Mouse (Mus musculus): ENCODE data around the gene Rap1b. TPM values are rescaled to one million over a fixed set of nuclear protein-coding genes. Genes with fewer than 3 reads are reported as not detected.

The Rap1b gene
- polyA plus RNA-seq, 1 experiment from 2014 or later: 130 TPM

- H3K9me3 ChIP-seq: no peaks in the 10 kb centered on the region
- no peak overlapping the region for H3K4me2 ChIP-seq
- H3K27me3 ChIP-seq: no peaks in the 10 kb centered on the region
- ATAC-seq (ENCODE audit: low FRiP score): no peak
- H3K4me3 ChIP-seq (replicated peaks): no peak overlapping the region
- H3K27ac ChIP-seq: no peak overlapping the region
- no peaks in the 10 kb centered on the region for H3K4me1 ChIP-seq
- H3K36me3 ChIP-seq (replicated peaks): peaks cover 85% of the 10 kb centered on the region
- no peak overlapping the region for H3K9ac ChIP-seq
- WGBS: 93% methylated on average over 17 of the region's 17 CpGs
Observed at GRCm38 (mm10) chr10:117772364-117773105, 73.3 kb downstream of the Rap1b start.

GRCm38 (mm10) chr10:117771131-117771510 is 74.7 kb downstream of the Rap1b start:
- Histone ChIP-seq H3K27me3 (no peaks in the 10 kb centered on the region), H3K36me3 (replicated peaks) (peaks cover 85% of the 10 kb centered on the region), H3K4me2 (no peak overlapping the region), H3K9me3 (no peaks in the 10 kb centered on the region), H3K27ac (no peak overlapping the region), H3K9ac (no peak overlapping the region), H3K4me3 (replicated peaks) (no peak overlapping the region), H3K4me1 (no peaks in the 10 kb centered on the region)
- WGBS: 98% methylated on average over 10 of the region's 10 CpGs
- no peak for ATAC-seq (ENCODE audit: low FRiP score)

GRCm38 (mm10) chr10:117770286-117771130 is 75.3 kb downstream of the Rap1b start:
- Histone ChIP-seq H3K4me2 (no peak overlapping the region), H3K4me1 (no peaks in the 10 kb centered on the region), H3K4me3 (replicated peaks) (no peak overlapping the region), H3K9ac (no peak overlapping the region), H3K27ac (no peak overlapping the region), H3K36me3 (replicated peaks) (peaks cover 85% of the 10 kb centered on the region), H3K9me3 (no peaks in the 10 kb centered on the region), H3K27me3 (no peaks in the 10 kb centered on the region)
- 94% methylated on average over 18 of the region's 18 CpGs for WGBS
- no peak for ATAC-seq (ENCODE audit: low FRiP score)

GRCm38 (mm10) chr10:117769541-117770285 is 76.1 kb downstream of the Rap1b start:
- no peaks in the 10 kb centered on the region for H3K27me3 ChIP-seq
- 93% methylated on average over 9 of the region's 9 CpGs for WGBS
- no peak overlapping the region for H3K27ac ChIP-seq
- no peak overlapping the region for H3K4me2 ChIP-seq
- H3K36me3 ChIP-seq (replicated peaks): peaks cover 85% of the 10 kb centered on the region
- no peaks in the 10 kb centered on the region for H3K9me3 ChIP-seq
- no peak overlapping the region for H3K4me3 ChIP-seq (replicated peaks)
- ATAC-seq (ENCODE audit: low FRiP score): no peak
- H3K4me1 ChIP-seq: no peaks in the 10 kb centered on the region
- no peak overlapping the region for H3K9ac ChIP-seq

GRCm38 (mm10) chr10:117768141-117768440 is 77.7 kb downstream of the Rap1b start:
- Histone ChIP-seq H3K9ac (no peak overlapping the region), H3K9me3 (no peaks in the 10 kb centered on the region), H3K4me3 (replicated peaks) (no peak overlapping the region), H3K4me1 (no peaks in the 10 kb centered on the region), H3K36me3 (replicated peaks) (peaks cover 84% of the 10 kb centered on the region), H3K27me3 (no peaks in the 10 kb centered on the region), H3K4me2 (no peak overlapping the region), H3K27ac (no peak overlapping the region)
- no peak for ATAC-seq (ENCODE audit: low FRiP score)
- 77% methylated on average over 7 of the region's 7 CpGs for WGBS

- Histone ChIP-seq H3K9ac (no peak overlapping the region), H3K4me2 (no peak overlapping the region), H3K4me1 (no peaks in the 10 kb centered on the region), H3K27me3 (no peaks in the 10 kb centered on the region), H3K4me3 (replicated peaks) (no peak overlapping the region), H3K9me3 (no peaks in the 10 kb centered on the region), H3K27ac (no peak overlapping the region), H3K36me3 (replicated peaks) (peaks cover 84% of the 10 kb centered on the region)
- WGBS: 88% methylated on average over 10 of the region's 10 CpGs
- ATAC-seq (ENCODE audit: low FRiP score): no peak
Observed at GRCm38 (mm10) chr10:117767286-117768140, 78.3 kb downstream of the Rap1b start.

- ATAC-seq (ENCODE audit: low FRiP score): no peak
- 95% methylated on average over 5 of the region's 5 CpGs for WGBS
- no peak overlapping the region for H3K4me2 ChIP-seq
- H3K4me3 ChIP-seq (replicated peaks): no peak overlapping the region
- no peak overlapping the region for H3K9ac ChIP-seq
- H3K36me3 ChIP-seq (replicated peaks): peaks cover 85% of the 10 kb centered on the region
- H3K27ac ChIP-seq: no peak overlapping the region
- H3K27me3 ChIP-seq: no peaks in the 10 kb centered on the region
- no peaks in the 10 kb centered on the region for H3K9me3 ChIP-seq
- H3K4me1 ChIP-seq: no peaks in the 10 kb centered on the region
Observed at GRCm38 (mm10) chr10:117766896-117767160, 79.0 kb downstream of the Rap1b start.

GRCm38 (mm10) chr10:117766111-117766895 is 79.5 kb downstream of the Rap1b start:
- no peaks in the 10 kb centered on the region for H3K27me3 ChIP-seq
- no peak for ATAC-seq (ENCODE audit: low FRiP score)
- H3K9me3 ChIP-seq: no peaks in the 10 kb centered on the region
- no peak overlapping the region for H3K4me3 ChIP-seq (replicated peaks)
- H3K4me2 ChIP-seq: no peak overlapping the region
- no peaks in the 10 kb centered on the region for H3K4me1 ChIP-seq
- no peak overlapping the region for H3K27ac ChIP-seq
- H3K36me3 ChIP-seq (replicated peaks): peaks cover 85% of the 10 kb centered on the region
- WGBS: 94% methylated on average over 16 of the region's 16 CpGs
- no peak overlapping the region for H3K9ac ChIP-seq

- H3K9me3 ChIP-seq: no peaks in the 10 kb centered on the region
- peaks cover 85% of the 10 kb centered on the region for H3K36me3 ChIP-seq (replicated peaks)
- H3K27me3 ChIP-seq: no peaks in the 10 kb centered on the region
- no peak overlapping the region for H3K4me2 ChIP-seq
- no peaks in the 10 kb centered on the region for H3K4me1 ChIP-seq
- no peak overlapping the region for H3K27ac ChIP-seq
- no peak overlapping the region for H3K4me3 ChIP-seq (replicated peaks)
- H3K9ac ChIP-seq: no peak overlapping the region
- 94% methylated on average over 11 of the region's 11 CpGs for WGBS
- no peak for ATAC-seq (ENCODE audit: low FRiP score)
Observed at GRCm38 (mm10) chr10:117765116-117765894, 80.5 kb downstream of the Rap1b start.

- Histone ChIP-seq H3K4me3 (replicated peaks) (no peak overlapping the region), H3K4me1 (no peaks in the 10 kb centered on the region), H3K4me2 (no peak overlapping the region), H3K9me3 (no peaks in the 10 kb centered on the region), H3K27me3 (no peaks in the 10 kb centered on the region), H3K27ac (no peak overlapping the region), H3K36me3 (replicated peaks) (peaks cover 85% of the 10 kb centered on the region), H3K9ac (no peak overlapping the region)
- no peak for ATAC-seq (ENCODE audit: low FRiP score)
- WGBS: 96% methylated on average over 6 of the region's 6 CpGs
Observed at GRCm38 (mm10) chr10:117764598-117764997, 81.2 kb downstream of the Rap1b start.
